8 mouse cellular contexts compared by ENCODE assay signal in genomic region chr10:61980424-61980823, GRCm38 (mm10). TPM values are rescaled to one million over a fixed set of nuclear protein-coding genes. Genes with fewer than 3 reads are reported as not detected.
A peak's percentile ranks its signal among the peaks of the same experiment; 100 is the strongest.
DNase-seq lines count a peak whose midpoint lies in the region; ATAC-seq and TF ChIP-seq lines count a peak whose summit lies in the region.

No protein-coding gene starts in this region.

- H3K27me3 ChIP-seq in forebrain, embryonic 10.5 days (ENCODE audit: poor library complexity, severe bottlenecking) = peaks cover 71% of the 10 kb centered on the region
- H3K27me3 ChIP-seq in heart, embryonic 13.5 days (replicated peaks) = peaks cover 55% of the 10 kb centered on the region

- in situ Hi-C loops in ES-E14 (cut with MboI; ENCODE audit: low sequenced_read_pairs in 2 of 2, unreplicated experiment in 2 of 2) = no loop called here

- no peaks in the 10 kb centered on the region for H3K9me3 ChIP-seq in ES-E14 (ENCODE audit: control insufficient read depth, insufficient read depth, low read depth, low read length)
- H3K9me3 ChIP-seq in forebrain, embryonic 10.5 days = peaks cover 4% of the 10 kb centered on the region; the same call in 1 of the 2 replicates
- H3K9me3 ChIP-seq in heart, embryonic 13.5 days = 0 out of 2 replicates have a peak, but pooled peaks cover 5% of the 10 kb centered on the region

- no peak overlapping the region for H3K4me3 ChIP-seq in ES-E14 (ENCODE audit: insufficient read depth in 1 of 2, low read depth in 1 of 2, low read length in 2 of 2, poor library complexity in 1 of 2, severe bottlenecking in 1 of 2)
- H3K4me3 ChIP-seq in forebrain, embryonic 10.5 days = no peak overlapping the region
- no peak overlapping the region for H3K4me3 ChIP-seq in heart, embryonic 13.5 days

- 4% methylated on average over 7 of the region's 7 CpGs for WGBS in forebrain, embryonic 10.5 days
- 2% methylated on average over 7 of the region's 7 CpGs for WGBS in heart, embryonic 13.5 days

- ATAC-seq in heart, embryonic 13.5 days (ENCODE audit: extremely low read depth, insufficient number of reproducible peaks, low FRiP score, low TSS enrichment) = no peak

- H3K4me2 ChIP-seq in heart, embryonic 13.5 days = peak overlapping the region; percentile 42

- H3K36me3 ChIP-seq in ES-E14 (ENCODE audit: control insufficient read depth, insufficient read depth, low read length, poor library complexity, severe bottlenecking) = no peaks in the 10 kb centered on the region
- H3K36me3 ChIP-seq in forebrain, embryonic 10.5 days (replicated peaks) = no peaks in the 10 kb centered on the region
- H3K36me3 ChIP-seq in heart, embryonic 13.5 days = no peaks in the 10 kb centered on the region

- no peak overlapping the region for H3K9ac ChIP-seq in ES-E14 (ENCODE audit: insufficient read depth, low read depth, low read length, poor library complexity, severe bottlenecking)
- no peak overlapping the region for H3K9ac ChIP-seq in heart, embryonic 13.5 days

- H3K4me1 ChIP-seq in ES-E14 (ENCODE audit: control insufficient read depth in 2 of 2, insufficient read depth in 2 of 2, low read length in 2 of 2, poor library complexity in 1 of 2) = peaks cover 4 to 13% of the 10 kb centered on the region in 2 experiments; a peak in 3 of 4 replicates
- H3K4me1 ChIP-seq in forebrain, embryonic 10.5 days = peaks cover 43% of the 10 kb centered on the region
- H3K4me1 ChIP-seq in heart, embryonic 13.5 days = peaks cover 36% of the 10 kb centered on the region

- H3K27ac ChIP-seq in ES-E14 (ENCODE audit: insufficient read depth, low read depth, low read length, poor library complexity, severe bottlenecking) = no peak overlapping the region
- H3K27ac ChIP-seq in forebrain, embryonic 10.5 days = no peak overlapping the region
- H3K27ac ChIP-seq in heart, embryonic 13.5 days (replicated peaks) = no peak overlapping the region

- DNase-seq in ES-E14 (ENCODE audit: low read depth, low spot score) = peak; percentile 94
- peak; percentile 41 for DNase-seq in c-Kit-negative CD71-positive TER-119-positive erythroid progenitor cells, embryonic 14.5 days (ENCODE audit: low read depth, low spot score)
- DNase-seq in forebrain, embryonic 10.5 days (ENCODE audit: extremely low spot score, low spot score) = peak; percentile 91
- DNase-seq in layer of hippocampus, adult 8-10 months (ENCODE audit: low spot score in 2 of 2) = peak; percentile 66 to 89
- DNase-seq in lung, postnatal 10 days = peak; percentile 95
- peak; percentile 84 for DNase-seq in right cerebral cortex, adult 18-20 months
- peak; percentile 79 for DNase-seq in urinary bladder, postnatal 10 days (ENCODE audit: low spot score)

TF ChIP-seq in ES-E14, 5 proteins besides CTCF, POLR2A, EP300 and RAD21:
- peak; percentile 52; the same call in 1 of the 2 replicates for TF ChIP-seq MAFK (IDR thresholded peaks at IDR 0.05; ENCODE audit: insufficient read depth, low read depth, low read length)
- TF ChIP-seq HCFC1 (IDR thresholded peaks at IDR 0.05; ENCODE audit: borderline replicate concordance, insufficient read depth, low read length) = no peak
- TF ChIP-seq ZNF384 (IDR thresholded peaks at IDR 0.05; ENCODE audit: low read depth, low read length) = no peak
- no peak for TF ChIP-seq CHD2 (IDR thresholded peaks at IDR 0.05; ENCODE audit: low read depth, low read length)
- TF ChIP-seq ZC3H11A (IDR thresholded peaks at IDR 0.05; ENCODE audit: borderline replicate concordance, low read depth, low read length) = peak; percentile 86

RNA-seq across cellular contexts. Expression of gene Col13a1, which starts 1.5 kb away (rescaled TPM):
- 4.2 and 4.7 TPM in 2 replicates for total RNA-seq in ES-E14 (2012; rRNA removed)
- 3.2 and 3.4 TPM in 2 replicates for polyA plus RNA-seq in forebrain, embryonic 10.5 days (2016; fragmentation: Nextera tagmentation; extraction: Ambion mirVana)
- 11.1 and 12.5 TPM in 2 replicates for polyA plus RNA-seq in heart, embryonic 13.5 days (2015; fragmentation: Nextera tagmentation; extraction: Ambion mirVana)
- 1 to 10 TPM; 1.3 to 2.1 (median 1.7) TPM for total RNA-seq in layer of hippocampus, adult 8-10 months (2022)

Comparison
In these comparisons a context has a peak if more than half of its experiments do, and no peak if none do; other contexts are left out.
1. DNase-seq: peak in every context shown above with its lines; median percentile 95 in lung, postnatal 10 days; 94 in ES-E14; 91 in forebrain, embryonic 10.5 days; 84 in right cerebral cortex, adult 18-20 months; 79 in urinary bladder, postnatal 10 days; 78 in layer of hippocampus, adult 8-10 months; 41 in c-Kit-negative CD71-positive TER-119-positive erythroid progenitor cells, embryonic 14.5 days.